Mouse (Mus musculus) lung, embryonic 16.5 days (tissue): ENCODE results near the gene Zfhx3. TPM values are rescaled to one million over a fixed set of nuclear protein-coding genes. Genes with fewer than 3 reads are reported as not detected.

Experiments used
- ATAC-seq: fragments of 200-750 bp; cut with Nextera tagmentation; 2 replicates; pipeline ENCODE4 v1.8.0; 2017; ENCODE audit warnings: low read depth, mild to moderate bottlenecking, moderate library complexity
- H3K27ac ChIP-seq: fragments of 300-500 bp; sonication (generic); 2 replicates; pipeline ENCODE4 v1.5.1; 2014; ENCODE audit warnings: mild to moderate bottlenecking, control low read depth, low read length
- H3K27me3 ChIP-seq: fragments of 300-500 bp; sonication (generic); 2 replicates; pipeline ENCODE4 v1.6.1; 2014; ENCODE audit warnings: low read depth, low read length, mixed read lengths; ENCODE audit not compliant: control insufficient read depth, insufficient read depth
- H3K36me3 ChIP-seq: fragments of 300-500 bp; sonication (generic); 2 replicates; pipeline ENCODE4 v1.6.1; 2014; ENCODE audit warnings: low read length; ENCODE audit not compliant: control insufficient read depth, insufficient read depth
- H3K4me1 ChIP-seq: fragments of 300-500 bp; sonication (generic); replicated peaks from 2 replicates; pipeline ENCODE4 v1.6.1; 2014; ENCODE audit warnings: low read length, mixed read lengths; ENCODE audit not compliant: control insufficient read depth, insufficient read depth
- H3K4me2 ChIP-seq: fragments of 300-500 bp; sonication (generic); 2 replicates; pipeline ENCODE4 v1.6.1; 2014; ENCODE audit warnings: low read depth, low read length, control low read depth
- H3K4me3 ChIP-seq: fragments of 300-500 bp; sonication (generic); 2 replicates; pipeline ENCODE4 v1.5.1; 2014; ENCODE audit warnings: mild to moderate bottlenecking, low read length, control low read depth
- H3K9ac ChIP-seq: fragments of 300-500 bp; sonication (generic); 2 replicates; pipeline ENCODE4 v1.6.1; 2014; ENCODE audit warnings: low read length, control low read depth
- H3K9me3 ChIP-seq: fragments of 300-500 bp; sonication (generic); 2 replicates; pipeline ENCODE4 v1.6.1; 2016; ENCODE audit warnings: low read length; ENCODE audit not compliant: control insufficient read depth
- whole genome bisulfite sequencing: fragments of 180-500 bp; shearing (Covaris S2); extraction: QIAGEN DNeasy Blood & Tissue Kit; methylation state at CpG from one replicate; pipeline ENCODE4 v1.1.7; 2014; 5-methylcytosine and 5-hydroxymethylcytosine counted together
- polyA plus RNA-seq: library from polyadenylated mRNA; unstranded; fragments of >200 nt; fragmentation: Nextera tagmentation; extraction: Ambion mirVana; gene quantifications from 2 replicates; pipeline ENCODE4 v1.2.1, GENCODE M21; 2015

Gene Zfhx3
- polyA plus RNA-seq, 1 experiment from 2014 or later, result 12.7 TPM

- WGBS, result 58% methylated on average over 12 of the region's 12 CpGs
- Histone ChIP-seq H3K9me3 (no peaks in the 10 kb centered on the region), H3K4me1 (peaks cover 11% of the 10 kb centered on the region), H3K4me3 (no peak overlapping the region), H3K27me3 (no peaks in the 10 kb centered on the region), H3K27ac (no peak overlapping the region), H3K4me2 (no peak overlapping the region), H3K9ac (no peak overlapping the region), H3K36me3 (peaks cover 6% of the 10 kb centered on the region; the same call in 1 of the 2 replicates)
- ATAC-seq, result peak; percentile 50; the same call in 1 of the 2 replicates
Observed at GRCm38 (mm10) chr8:108854444-108855102, 912.1 kb downstream of the Zfhx3 start.

GRCm38 (mm10) chr8:108859001-108859400 lies 916.6 kb downstream of the Zfhx3 start:
- Histone ChIP-seq H3K36me3 (peaks cover 13% of the 10 kb centered on the region), H3K9ac (no peak overlapping the region), H3K4me1 (peaks cover 3% of the 10 kb centered on the region), H3K27ac (no peak overlapping the region), H3K9me3 (no peaks in the 10 kb centered on the region), H3K4me3 (no peak overlapping the region), H3K4me2 (no peak overlapping the region), H3K27me3 (no peaks in the 10 kb centered on the region)
- no peak for ATAC-seq
- 80% methylated on average over 8 of the region's 8 CpGs for WGBS

- WGBS, result 56% methylated on average over 9 of the region's 9 CpGs
- Histone ChIP-seq H3K36me3 (peaks cover 13% of the 10 kb centered on the region), H3K4me2 (no peak overlapping the region), H3K4me3 (no peak overlapping the region), H3K27ac (no peak overlapping the region), H3K9me3 (no peaks in the 10 kb centered on the region), H3K9ac (0 out of 2 replicates have a peak overlapping the region, but pooled peaks have one; percentile 14), H3K27me3 (no peaks in the 10 kb centered on the region), H3K4me1 (peaks cover 3% of the 10 kb centered on the region; the same call in 1 of the 2 replicates)
- 0 out of 2 replicates have a peak, but pooled peaks have one; percentile 9 for ATAC-seq
Observed at GRCm38 (mm10) chr8:108859983-108860382, 917.5 kb downstream of the Zfhx3 start.

- H3K27ac ChIP-seq, result no peak overlapping the region
- H3K9me3 ChIP-seq, result no peaks in the 10 kb centered on the region
- WGBS, result 90% methylated on average over 10 of the region's 10 CpGs
- no peak overlapping the region for H3K9ac ChIP-seq
- peaks cover 7% of the 10 kb centered on the region for H3K36me3 ChIP-seq
- ATAC-seq, result no peak
- H3K4me3 ChIP-seq, result no peak overlapping the region
- H3K4me2 ChIP-seq, result no peak overlapping the region
- H3K27me3 ChIP-seq, result no peaks in the 10 kb centered on the region
- H3K4me1 ChIP-seq, result peaks cover 15% of the 10 kb centered on the region
Observed at GRCm38 (mm10) chr8:108863440-108863839, 921.0 kb downstream of the Zfhx3 start.

GRCm38 (mm10) chr8:108866430-108866829 lies 924.0 kb downstream of the Zfhx3 start:
- H3K9ac ChIP-seq, result no peak overlapping the region
- H3K27me3 ChIP-seq, result no peaks in the 10 kb centered on the region
- H3K4me2 ChIP-seq, result no peak overlapping the region
- peaks cover 26% of the 10 kb centered on the region for H3K4me1 ChIP-seq
- H3K36me3 ChIP-seq, result no peaks in the 10 kb centered on the region; the same call in 1 of the 2 replicates
- H3K4me3 ChIP-seq, result no peak overlapping the region
- 86% methylated on average over 7 of the region's 7 CpGs for WGBS
- no peak overlapping the region for H3K27ac ChIP-seq
- no peak for ATAC-seq
- H3K9me3 ChIP-seq, result no peaks in the 10 kb centered on the region

GRCm38 (mm10) chr8:108867482-108868258 lies 925.2 kb downstream of the Zfhx3 start:
- WGBS, result 59% methylated on average over 13 of the region's 13 CpGs
- no peaks in the 10 kb centered on the region for H3K9me3 ChIP-seq
- H3K4me3 ChIP-seq, result no peak overlapping the region
- H3K9ac ChIP-seq, result no peak overlapping the region
- no peak overlapping the region for H3K4me2 ChIP-seq
- H3K36me3 ChIP-seq, result no peaks in the 10 kb centered on the region; the same call in 1 of the 2 replicates
- H3K27ac ChIP-seq, result peak overlapping the region; percentile 1; the same call in 1 of the 2 replicates
- H3K4me1 ChIP-seq, result peaks cover 26% of the 10 kb centered on the region
- H3K27me3 ChIP-seq, result no peaks in the 10 kb centered on the region
- peak; percentile 78 for ATAC-seq

GRCm38 (mm10) chr8:108868259-108869090 lies 926.0 kb downstream of the Zfhx3 start:
- no peaks in the 10 kb centered on the region for H3K9me3 ChIP-seq
- no peaks in the 10 kb centered on the region for H3K27me3 ChIP-seq
- H3K4me2 ChIP-seq, result no peak overlapping the region
- H3K9ac ChIP-seq, result no peak overlapping the region
- H3K27ac ChIP-seq, result no peak overlapping the region
- H3K36me3 ChIP-seq, result no peaks in the 10 kb centered on the region; the same call in 1 of the 2 replicates
- no peak overlapping the region for H3K4me3 ChIP-seq
- ATAC-seq, result peak; percentile 7; the same call in 1 of the 2 replicates
- H3K4me1 ChIP-seq, result peaks cover 26% of the 10 kb centered on the region
- 62% methylated on average over 14 of the region's 14 CpGs for WGBS

- peaks cover 4% of the 10 kb centered on the region; the same call in 1 of the 2 replicates for H3K36me3 ChIP-seq
- no peak overlapping the region for H3K4me2 ChIP-seq
- H3K27me3 ChIP-seq, result no peaks in the 10 kb centered on the region
- ATAC-seq, result no peak
- H3K9ac ChIP-seq, result no peak overlapping the region
- H3K9me3 ChIP-seq, result no peaks in the 10 kb centered on the region; the same call in 1 of the 2 replicates
- H3K4me3 ChIP-seq, result no peak overlapping the region
- peaks cover 26% of the 10 kb centered on the region for H3K4me1 ChIP-seq
- no peak overlapping the region for H3K27ac ChIP-seq
- WGBS, result 58% methylated on average over 3 of the region's 3 CpGs
Observed at GRCm38 (mm10) chr8:108869420-108869819, 927.0 kb downstream of the Zfhx3 start.
